Mouse (Mus musculus) ES-E14 (cell line): ENCODE results near the gene R3hdm1. TPM values are rescaled to one million over a fixed set of nuclear protein-coding genes. Genes with fewer than 3 reads are reported as not detected.
A peak's percentile ranks its signal among the peaks of the same experiment; 100 is the strongest.

Experiments
- DNase-seq: peaks from one replicate; pipeline ENCODE4 v3.0.0-alpha.2; 2013; ENCODE audit warnings: low read depth, low spot score
- H3K27ac ChIP-seq: 2 replicates; pipeline ENCODE4 v1.5.1; 2012; ENCODE audit warnings: low read depth, mild to moderate bottlenecking, low read length, moderate library complexity, mixed read lengths; ENCODE audit not compliant: poor library complexity, insufficient read depth, severe bottlenecking
- H3K36me3 ChIP-seq: 2 replicates; pipeline ENCODE4 v1.6.1; 2012; ENCODE audit warnings: mild to moderate bottlenecking, low read length, moderate library complexity, mixed read lengths; ENCODE audit not compliant: control insufficient read depth, poor library complexity, insufficient read depth, severe bottlenecking
- H3K4me1 ChIP-seq, 2 experiments: fragments of 150-350 bp in 1 of 2; sonication (generic) in 1 of 2; 2 replicates each; pipeline ENCODE4 v1.6.1; 2012; ENCODE audit warnings: low read length in 2 of 2, mild to moderate bottlenecking in 1 of 2, mixed read lengths in 1 of 2; ENCODE audit not compliant: control insufficient read depth in 2 of 2, insufficient read depth in 2 of 2, poor library complexity in 1 of 2
- H3K4me3 ChIP-seq, 2 experiments: fragments of 150-350 bp in 1 of 2; sonication (generic) in 1 of 2; 2 replicates each; pipeline ENCODE4 v1.5.1; 2012; ENCODE audit warnings: low read length in 2 of 2, low read depth in 1 of 2, mild to moderate bottlenecking in 1 of 2, mixed read lengths in 1 of 2; ENCODE audit not compliant: insufficient read depth in 1 of 2, poor library complexity in 1 of 2, severe bottlenecking in 1 of 2
- H3K9ac ChIP-seq: 2 replicates; pipeline ENCODE4 v1.6.1; 2012; ENCODE audit warnings: low read depth, mild to moderate bottlenecking, low read length, mixed read lengths; ENCODE audit not compliant: poor library complexity, insufficient read depth, severe bottlenecking
- H3K9me3 ChIP-seq: fragments of 150-350 bp; sonication (generic); 2 replicates; pipeline ENCODE4 v1.6.1; 2012; ENCODE audit warnings: low read depth, mild to moderate bottlenecking, low read length; ENCODE audit not compliant: control insufficient read depth, insufficient read depth
- CHD2 ChIP-seq: IDR thresholded peaks from 2 replicates; pipeline ENCODE4 v1.6.1; 2014; ENCODE audit warnings: mild to moderate bottlenecking, low read depth, low read length, inconsistent platforms
- HCFC1 ChIP-seq: IDR thresholded peaks from 2 replicates; pipeline ENCODE4 v1.6.1; 2012; ENCODE audit warnings: low read length, inconsistent platforms, borderline replicate concordance; ENCODE audit not compliant: insufficient read depth
- MAFK ChIP-seq: IDR thresholded peaks from 2 replicates; pipeline ENCODE4 v1.6.1; 2014; ENCODE audit warnings: mild to moderate bottlenecking, low read depth, low read length, inconsistent platforms; ENCODE audit not compliant: insufficient read depth
- ZC3H11A ChIP-seq: IDR thresholded peaks from 2 replicates; pipeline ENCODE4 v1.6.1; 2012; ENCODE audit warnings: low read depth, mild to moderate bottlenecking, inconsistent platforms, low read length, borderline replicate concordance
- ZNF384 ChIP-seq: IDR thresholded peaks from 2 replicates; pipeline ENCODE4 v1.6.1; 2012; ENCODE audit warnings: low read depth, low read length, inconsistent platforms
- in situ Hi-C, 2 experiments: fragments of 600-800 bp; cut with MboI; formaldehyde crosslinking; loops; one replicate each; pipeline ENCODE4 v1.15.1; 2025; ENCODE audit warnings: low sequenced_read_pairs in 2 of 2, inconsistent platforms in 1 of 2; ENCODE audit not compliant: unreplicated experiment in 2 of 2
- total RNA-seq: library from RNA; depleted of rRNA; stranded (reverse); fragments of 300-350 nt; gene quantifications from 2 replicates; pipeline ENCODE4 v1.2.3, GENCODE M21; 2012; rRNA removed

R3hdm1 gene
- total RNA-seq, 1 experiment: 56.6 TPM

DNA sequence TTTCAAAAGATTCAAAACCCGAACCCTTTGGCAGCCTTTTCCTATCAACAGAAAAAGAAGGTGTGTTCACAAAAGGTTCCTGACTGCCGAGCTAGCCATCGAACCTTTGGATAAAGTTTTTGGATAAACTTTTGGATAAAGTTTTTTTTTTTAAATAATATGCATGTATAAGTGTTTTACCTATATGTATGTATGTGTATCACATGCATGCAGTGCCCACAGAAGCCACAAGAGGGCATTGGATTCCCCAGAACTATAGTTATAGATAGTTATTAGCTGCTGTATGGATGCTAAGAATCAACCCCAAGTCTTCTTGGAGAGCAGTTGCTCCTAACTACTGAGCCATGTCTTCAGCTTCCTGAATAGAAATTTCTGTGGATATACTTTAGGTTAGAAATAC, 178.7 kb downstream of the R3hdm1 start:
- no peak for DNase-seq
- 0 out of 2 replicates have a peak, but pooled peaks have one; percentile 14 for TF ChIP-seq ZNF384
- no peak for TF ChIP-seq HCFC1
- Histone ChIP-seq H3K9ac (no peak overlapping the region), H3K4me1 (no peaks in the 10 kb centered on the region), H3K4me3 (no peak overlapping the region), H3K27ac (no peak overlapping the region), H3K9me3 (no peaks in the 10 kb centered on the region), H3K36me3 (peaks cover 4% of the 10 kb centered on the region)
- in situ Hi-C loops: loop anchor here (10.0 to 25.0 kb wide), 2 partner anchors 543 to 556 kb away; no protein-coding TSS in a partner anchor

DNA sequence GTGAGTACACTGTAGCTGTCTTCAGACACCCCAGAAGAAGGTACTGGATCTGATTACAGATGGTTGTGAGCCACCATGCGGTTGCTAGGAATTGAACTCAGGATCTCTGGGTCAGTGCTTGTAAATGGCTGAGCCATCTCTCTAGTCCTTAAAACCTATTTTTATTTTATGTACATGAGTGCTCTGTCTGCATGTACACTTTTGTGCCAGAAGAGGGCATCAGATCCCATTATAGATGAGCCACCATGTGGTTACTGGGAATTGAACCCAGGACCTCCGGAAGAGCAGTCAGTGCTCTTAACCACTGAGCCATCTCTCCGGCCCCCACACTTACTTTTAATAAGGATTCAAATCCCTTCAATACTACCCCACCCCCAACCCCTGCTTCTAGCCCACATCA, 179.8 kb downstream of the R3hdm1 start:
- no peak overlapping the region for H3K9ac ChIP-seq
- H3K4me3 ChIP-seq: no peak overlapping the region
- in situ Hi-C loops: loop anchor here (10.0 to 25.0 kb wide), 2 partner anchors 542 to 554 kb away; no protein-coding TSS in a partner anchor
- H3K4me1 ChIP-seq: no peaks in the 10 kb centered on the region
- DNase-seq: no peak
- TF ChIP-seq ZC3H11A (no peak), MAFK (no peak), HCFC1 (no peak), ZNF384 (no peak), CHD2 (no peak)
- no peak overlapping the region for H3K27ac ChIP-seq
- no peaks in the 10 kb centered on the region for H3K9me3 ChIP-seq
- H3K36me3 ChIP-seq: peaks cover under 1% of the 10 kb centered on the region; the same call in 1 of the 2 replicates

DNA sequence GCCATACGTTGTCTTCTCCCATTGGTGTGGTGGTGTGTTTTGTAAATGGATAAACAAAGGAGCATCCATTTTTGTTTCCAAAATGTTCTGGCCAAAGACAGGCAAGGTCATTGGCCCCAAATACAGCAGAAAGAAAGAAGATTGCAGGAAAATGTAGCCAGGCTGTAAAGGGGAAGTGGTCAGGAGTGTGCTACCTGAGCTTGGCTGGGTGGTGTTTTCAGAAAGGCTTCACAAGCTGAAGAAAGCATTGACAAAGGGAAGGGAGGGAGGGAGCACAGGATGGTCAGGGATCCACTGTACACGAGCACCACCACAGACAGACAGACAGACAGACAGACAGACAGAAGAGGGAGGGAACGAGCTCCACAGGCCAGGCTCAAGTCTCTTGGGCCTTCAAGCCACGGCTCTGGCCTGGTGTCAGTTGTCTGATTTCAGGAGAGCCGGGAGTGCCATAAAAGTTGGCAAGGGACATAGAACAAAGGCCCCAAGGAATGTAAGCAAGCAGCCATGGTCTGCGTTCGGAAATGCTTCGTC, 181.1 kb downstream of the R3hdm1 start:
- Histone ChIP-seq H3K4me3 (no peak overlapping the region), H3K9ac (no peak overlapping the region), H3K9me3 (no peaks in the 10 kb centered on the region), H3K27ac (no peak overlapping the region), H3K36me3 (no peaks in the 10 kb centered on the region; the same call in 1 of the 2 replicates), H3K4me1 (no peaks in the 10 kb centered on the region)
- in situ Hi-C loops: loop anchor here (10.0 to 25.0 kb wide), 2 partner anchors 541 to 553 kb away; no protein-coding TSS in a partner anchor
- no peak for DNase-seq
- TF ChIP-seq CHD2 (no peak), ZNF384 (no peak), ZC3H11A (no peak), HCFC1 (no peak), MAFK (no peak)

DNA sequence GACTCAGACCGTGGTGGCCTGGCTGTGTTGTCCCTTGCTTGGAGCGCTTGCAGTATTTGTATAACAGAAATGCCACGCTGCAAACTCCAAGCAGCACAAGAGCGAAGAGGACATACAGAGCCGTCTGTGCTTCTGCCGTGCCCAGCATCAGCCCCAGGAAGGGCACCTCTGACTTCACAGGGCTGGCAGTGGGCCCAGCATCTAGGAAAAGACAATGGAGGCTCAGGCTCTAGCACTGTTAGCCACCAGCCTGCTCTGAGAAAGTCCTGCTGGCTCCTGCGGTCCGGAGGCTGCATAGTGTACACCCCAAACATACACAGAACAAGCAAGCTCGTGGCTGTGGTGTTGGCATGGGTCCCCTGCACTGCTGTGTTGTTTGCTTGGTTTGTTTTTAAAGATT, 182.0 kb downstream of the R3hdm1 start:
- in situ Hi-C loops: loop anchor here (10.0 to 25.0 kb wide), 2 partner anchors 540 to 552 kb away; no protein-coding TSS in a partner anchor
- no peaks in the 10 kb centered on the region for H3K9me3 ChIP-seq
- no peak overlapping the region for H3K27ac ChIP-seq
- H3K4me1 ChIP-seq: no peaks in the 10 kb centered on the region
- H3K36me3 ChIP-seq: no peaks in the 10 kb centered on the region; the same call in 1 of the 2 replicates
- peak overlapping the region; percentile 21; the same call in 1 of the 2 replicates for H3K9ac ChIP-seq
- no peak for TF ChIP-seq ZC3H11A
- no peak for TF ChIP-seq MAFK
- no peak for TF ChIP-seq HCFC1
- TF ChIP-seq CHD2: no peak
- TF ChIP-seq ZNF384: no peak
- no peak for DNase-seq
- no peak overlapping the region for H3K4me3 ChIP-seq

Other genes starting within 250 kb of the R3hdm1 start
- gene Map3k19, start 248.3 kb upstream of the R3hdm1 start, total RNA-seq: not detected in 2 replicates
- gene Rab3gap1, start 234.5 kb upstream of the R3hdm1 start, total RNA-seq: 24.6 and 25.8 TPM in 2 replicates
- gene Zranb3, start 254 bp upstream of the R3hdm1 start, total RNA-seq: 19.2 and 19.5 TPM in 2 replicates
- gene Ubxn4, start 140.7 kb downstream of the R3hdm1 start, total RNA-seq: 44.0 and 50.2 TPM in 2 replicates
- 0.18 and 0.32 TPM in 2 replicates for gene Lct, start 225.0 kb downstream of the R3hdm1 start, total RNA-seq